Mouse (Mus musculus): ENCODE measurements at regions not wholly inside any gene's neighbourhood (a gene's known extent, or its start where the extent isn't known, plus 50 kb on each side); places are given as distances from the start of the nearest gene placed in this dataset.

- no peak for TF ChIP-seq POLR2A (IDR thresholded peaks at IDR 0.05; ENCODE audit: control insufficient read depth in 1 of 2, insufficient read depth in 1 of 2, low read depth in 1 of 2, low read length in 2 of 2, poor library complexity in 1 of 2)
- TF ChIP-seq MAFK (IDR thresholded peaks at IDR 0.05; ENCODE audit: borderline replicate concordance, low read depth, low read length) = no peak
- TF ChIP-seq UBTF (IDR thresholded peaks at IDR 0.05; ENCODE audit: borderline replicate concordance, insufficient read depth, low read depth, low read length) = no peak
- no peak for TF ChIP-seq USF1 (IDR thresholded peaks at IDR 0.05; ENCODE audit: low read depth, low read length)
- TF ChIP-seq MAZ (IDR thresholded peaks at IDR 0.05; ENCODE audit: low read depth, low read length) = no peak
- TF ChIP-seq MXI1 (IDR thresholded peaks at IDR 0.05; ENCODE audit: low read depth, low read length) = no peak
- Histone ChIP-seq H3K27ac (ENCODE audit: control insufficient read depth, low read depth, low read length) (no peak overlapping the region), H3K79me2 (ENCODE audit: control insufficient read depth, insufficient read depth, low read length, poor library complexity) (no peaks in the 10 kb centered on the region), H3K9me3 (replicated peaks; ENCODE audit: insufficient read depth, low read length) (no peaks in the 10 kb centered on the region), H3K36me3 (ENCODE audit: control insufficient read depth in 1 of 2, insufficient read depth in 2 of 2, low read length in 2 of 2) (no peaks in the 10 kb centered on the region), H3K4me3 (ENCODE audit: control insufficient read depth in 1 of 2, insufficient read depth in 1 of 2, low read depth in 2 of 2, low read length in 2 of 2) (no peak overlapping the region), H3K9ac (ENCODE audit: control insufficient read depth, low read depth, low read length, poor library complexity, severe bottlenecking) (no peak overlapping the region), H3K27me3 (ENCODE audit: control insufficient read depth in 1 of 2, insufficient read depth in 2 of 2, low read length in 2 of 2) (no peaks in the 10 kb centered on the region), H3K4me1 (ENCODE audit: control insufficient read depth in 1 of 2, insufficient read depth in 2 of 2, low read length in 2 of 2) (no peaks in the 10 kb centered on the region)
- DNase-seq (ENCODE audit: low read depth, low spot score) = no peak
Observed at GRCm38 (mm10) chr14:89142994-89143686, 671.9 kb upstream of the Pcdh20 start.

GRCm38 (mm10) chr14:89099296-89099695, 628.1 kb upstream of the Pcdh20 start:
- no peaks in the 10 kb centered on the region for H3K9me3 ChIP-seq (replicated peaks; ENCODE audit: insufficient read depth, low read length)
- no peak overlapping the region for H3K4me3 ChIP-seq (ENCODE audit: control insufficient read depth in 1 of 2, insufficient read depth in 1 of 2, low read depth in 2 of 2, low read length in 2 of 2)
- no peaks in the 10 kb centered on the region for H3K27me3 ChIP-seq (ENCODE audit: control insufficient read depth in 1 of 2, insufficient read depth in 2 of 2, low read length in 2 of 2)
- no peaks in the 10 kb centered on the region for H3K79me2 ChIP-seq (ENCODE audit: control insufficient read depth, insufficient read depth, low read length, poor library complexity)
- no peaks in the 10 kb centered on the region for H3K36me3 ChIP-seq (ENCODE audit: control insufficient read depth in 1 of 2, insufficient read depth in 2 of 2, low read length in 2 of 2)
- H3K9ac ChIP-seq (ENCODE audit: control insufficient read depth, low read depth, low read length, poor library complexity, severe bottlenecking) = no peak overlapping the region
- TF ChIP-seq SMC3 (IDR thresholded peaks at IDR 0.05; ENCODE audit: low read depth, low read length) = no peak
- no peak for TF ChIP-seq MAX (IDR thresholded peaks at IDR 0.05; ENCODE audit: low read length)
- no peak for TF ChIP-seq SIN3A (IDR thresholded peaks at IDR 0.05; ENCODE audit: low read length)
- TF ChIP-seq CTCF (IDR thresholded peaks at IDR 0.05 in 2 of 3, conservative IDR thresholded peaks at IDR 0.05 in 1 of 3; ENCODE audit: control insufficient read depth in 1 of 3, insufficient read depth in 1 of 3, low read depth in 2 of 3, low read length in 3 of 3, poor library complexity in 1 of 3, severe bottlenecking in 1 of 3) = no peak
- TF ChIP-seq ZMIZ1 (IDR thresholded peaks at IDR 0.05; ENCODE audit: low read depth, low read length) = no peak
- no peak for TF ChIP-seq USF2 (IDR thresholded peaks at IDR 0.05; ENCODE audit: borderline replicate concordance in 1 of 2, insufficient read depth in 1 of 2, low read depth in 1 of 2, low read length in 2 of 2)
- no peak for DNase-seq (ENCODE audit: low read depth, low spot score)
- H3K4me1 ChIP-seq (ENCODE audit: control insufficient read depth in 1 of 2, insufficient read depth in 2 of 2, low read length in 2 of 2) = no peaks in the 10 kb centered on the region
- H3K27ac ChIP-seq (ENCODE audit: control insufficient read depth, low read depth, low read length) = no peak overlapping the region

DNA sequence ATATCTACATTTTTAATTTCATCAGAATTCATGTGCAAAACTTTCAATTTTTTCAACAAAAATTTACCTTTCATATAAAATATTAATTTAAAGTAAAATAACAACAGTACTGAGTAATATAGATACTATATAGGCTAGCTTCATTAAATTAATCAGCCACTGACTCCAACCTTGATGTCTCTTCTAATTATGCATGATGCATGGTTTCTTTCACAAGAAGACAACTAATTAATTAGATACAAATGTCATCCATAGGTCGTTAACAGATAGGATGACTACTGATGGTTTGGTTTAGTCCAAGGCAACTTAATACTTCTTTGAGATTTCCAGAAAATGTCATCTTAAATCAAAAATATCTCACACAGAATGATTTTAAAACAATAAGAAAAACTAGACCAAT, 618.5 kb upstream of the Pcdh20 start:
- no peaks in the 10 kb centered on the region for H3K36me3 ChIP-seq (ENCODE audit: control insufficient read depth in 1 of 2, insufficient read depth in 2 of 2, low read length in 2 of 2)
- TF ChIP-seq MYC (IDR thresholded peaks at IDR 0.05; ENCODE audit: low read depth, low read length) = no peak
- TF ChIP-seq KAT2A (conservative IDR thresholded peaks at IDR 0.05; ENCODE audit: low read depth, low read length) = no peak
- no peak for TF ChIP-seq TBP (IDR thresholded peaks at IDR 0.05; ENCODE audit: low read depth, low read length)
- no peak for TF ChIP-seq ETS1 (IDR thresholded peaks at IDR 0.05; ENCODE audit: low read depth, low read length)
- no peak for TF ChIP-seq RAD21 (IDR thresholded peaks at IDR 0.05; ENCODE audit: low read depth, low read length)
- no peak for TF ChIP-seq ZNF384 (IDR thresholded peaks at IDR 0.05; ENCODE audit: low read depth, low read length)
- no peak for TF ChIP-seq JUND (IDR thresholded peaks at IDR 0.05; ENCODE audit: low read depth, low read length)
- no peak for TF ChIP-seq ZC3H11A (IDR thresholded peaks at IDR 0.05; ENCODE audit: low read depth, low read length)
- DNase-seq (ENCODE audit: low read depth, low spot score) = no peak

More for the DNA sequence above, 618.5 kb upstream of the Pcdh20 start:
- H3K4me1 ChIP-seq (ENCODE audit: control insufficient read depth in 1 of 2, insufficient read depth in 2 of 2, low read length in 2 of 2) = no peaks in the 10 kb centered on the region
- no peaks in the 10 kb centered on the region for H3K27me3 ChIP-seq (ENCODE audit: control insufficient read depth in 1 of 2, insufficient read depth in 2 of 2, low read length in 2 of 2)
- no peak overlapping the region for H3K27ac ChIP-seq (ENCODE audit: control insufficient read depth, low read depth, low read length)
- H3K9ac ChIP-seq (ENCODE audit: control insufficient read depth, low read depth, low read length, poor library complexity, severe bottlenecking) = no peak overlapping the region
- no peak overlapping the region for H3K4me3 ChIP-seq (ENCODE audit: control insufficient read depth in 1 of 2, insufficient read depth in 1 of 2, low read depth in 2 of 2, low read length in 2 of 2)
- no peaks in the 10 kb centered on the region for H3K9me3 ChIP-seq (replicated peaks; ENCODE audit: insufficient read depth, low read length)
- no peaks in the 10 kb centered on the region for H3K79me2 ChIP-seq (ENCODE audit: control insufficient read depth, insufficient read depth, low read length, poor library complexity)
